Mouse (Mus musculus): ENCODE measurements around the gene Pou2f1. TPM values are rescaled to one million over a fixed set of nuclear protein-coding genes. Genes with fewer than 3 reads are reported as not detected.

Gene Pou2f1
- total and polyA plus RNA-seq, 3 experiments = 16.0 to 57.1 (median 17.3) TPM

DNA sequence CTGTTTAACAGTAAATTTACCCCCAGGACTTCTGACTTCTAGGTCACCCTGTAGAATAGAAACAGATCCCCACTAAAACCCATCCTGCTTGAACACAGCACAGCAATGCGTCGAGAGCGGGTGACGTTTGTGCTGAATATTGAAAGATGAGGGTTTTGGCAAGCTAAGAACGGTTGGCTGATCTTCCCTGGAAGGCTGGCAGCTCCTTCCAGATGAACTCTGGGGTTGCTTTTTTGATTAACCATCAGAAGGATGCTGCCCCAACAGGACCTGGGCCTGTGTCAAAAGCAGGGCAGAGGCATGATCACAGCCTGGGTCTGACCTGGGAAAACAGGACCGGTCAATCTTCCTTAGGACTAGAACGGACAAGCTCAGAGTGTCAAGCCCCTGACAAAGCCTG, 160.3 kb downstream of the Pou2f1 start:
- TF ChIP-seq GATA2 (IDR thresholded peaks at IDR 0.05; ENCODE audit: borderline replicate concordance, low read depth, low read length) (no peak), POLR2AphosphoS5 (IDR thresholded peaks at IDR 0.05; ENCODE audit: insufficient replicate concordance, low read depth, low read length) (no peak), GATA1 (IDR thresholded peaks at IDR 0.05; ENCODE audit: borderline replicate concordance, low read length) (no peak)
- peaks cover 66% of the 10 kb centered on the region for H3K4me1 ChIP-seq (ENCODE audit: insufficient read depth, low read depth, low read length)
- ATAC-seq (ENCODE audit: extremely low read depth, insufficient number of reproducible peaks, low FRiP score, poor library complexity, severe bottlenecking) (no peak), DNase-seq (ENCODE audit: low spot score) (no peak)
- peaks cover 6% of the 10 kb centered on the region; the same call in 1 of the 2 replicates for H3K27me3 ChIP-seq (ENCODE audit: insufficient read depth, low read length)
- H3K4me3 ChIP-seq (ENCODE audit: low read depth, low read length) = no peak overlapping the region
- no peaks in the 10 kb centered on the region for H3K9me3 ChIP-seq (replicated peaks)
- H3K36me3 ChIP-seq (replicated peaks) = peaks cover 26% of the 10 kb centered on the region

DNA sequence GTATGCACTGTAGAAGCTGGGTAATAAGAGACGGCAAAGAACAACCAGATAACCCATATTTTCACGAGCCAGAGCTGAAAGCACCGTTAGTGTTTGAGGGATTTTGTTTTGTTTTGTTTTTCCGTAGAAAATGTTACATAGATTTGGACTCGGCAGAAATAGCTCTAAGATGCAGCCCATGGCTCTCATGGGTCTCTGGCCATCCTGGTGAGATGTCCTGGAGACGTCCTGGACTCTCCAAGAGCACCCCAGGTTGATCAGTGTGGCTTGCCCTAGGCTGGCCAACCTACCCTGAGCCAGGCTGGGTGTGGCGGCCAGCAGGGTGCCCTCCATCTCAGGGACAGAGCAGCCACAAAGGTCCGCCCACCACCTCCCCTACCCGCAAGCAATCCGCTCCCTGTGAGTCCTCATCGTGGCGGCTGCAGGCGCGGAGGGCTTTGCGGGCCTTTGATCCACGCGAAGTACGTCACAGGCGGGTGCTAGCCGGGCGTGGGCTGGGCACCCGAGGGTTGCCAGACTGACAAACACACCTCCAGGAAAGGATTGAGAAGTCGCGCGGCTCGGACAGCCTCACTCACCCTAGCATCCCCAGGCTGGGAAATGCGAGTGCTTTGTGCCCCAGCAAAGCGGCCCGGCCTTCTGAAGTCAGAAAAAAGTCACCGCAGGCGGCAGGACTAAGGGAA, 161.8 kb downstream of the Pou2f1 start:
- TF ChIP-seq GATA2 (IDR thresholded peaks at IDR 0.05; ENCODE audit: borderline replicate concordance, low read depth, low read length) (no peak), GATA1 (IDR thresholded peaks at IDR 0.05; ENCODE audit: borderline replicate concordance, low read length) (no peak), POLR2AphosphoS5 (IDR thresholded peaks at IDR 0.05; ENCODE audit: insufficient replicate concordance, low read depth, low read length) (no peak), CTCF (IDR thresholded peaks at IDR 0.05; ENCODE audit: low read depth, low read length) (no peak), TAL1 (conservative IDR thresholded peaks at IDR 0.05; ENCODE audit: low read depth, low read length) (no peak)
- Histone ChIP-seq H3K27me3 (ENCODE audit: insufficient read depth, low read length) (peaks cover 6% of the 10 kb centered on the region; the same call in 1 of the 2 replicates), H3K9me3 (replicated peaks) (no peaks in the 10 kb centered on the region), H3K36me3 (replicated peaks) (peaks cover 16% of the 10 kb centered on the region), H3K4me3 (ENCODE audit: low read depth, low read length) (peak overlapping the region; percentile 59; the same call in 1 of the 2 replicates), H3K4me1 (ENCODE audit: insufficient read depth, low read depth, low read length) (peaks cover 58% of the 10 kb centered on the region)
- DNase-seq (ENCODE audit: low spot score) (no peak), ATAC-seq (ENCODE audit: extremely low read depth, insufficient number of reproducible peaks, low FRiP score, poor library complexity, severe bottlenecking) (no peak)

DNA sequence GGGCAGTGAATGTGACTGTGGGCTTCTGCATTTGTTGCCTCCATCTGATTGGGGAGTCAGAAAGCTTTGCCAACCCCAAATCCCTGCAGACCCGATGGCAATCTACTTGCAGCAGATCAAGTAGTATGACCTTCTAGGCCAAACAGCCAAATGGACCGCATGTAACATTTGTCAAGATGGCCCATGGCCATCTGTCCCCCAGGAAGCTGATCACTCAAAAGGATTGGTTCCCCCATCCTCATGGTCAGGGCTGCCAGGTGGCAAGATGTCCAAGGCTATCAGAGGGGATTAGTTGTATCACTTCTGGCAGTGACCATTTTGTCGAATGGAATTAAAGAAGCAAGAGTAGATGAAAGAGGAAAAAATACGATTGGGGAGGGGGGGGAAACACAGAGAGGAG, 163.3 kb downstream of the Pou2f1 start:
- no peak for DNase-seq (ENCODE audit: low spot score)
- peaks cover 14% of the 10 kb centered on the region for H3K36me3 ChIP-seq (replicated peaks)
- TF ChIP-seq CTCF (IDR thresholded peaks at IDR 0.05; ENCODE audit: low read depth, low read length) (no peak), GATA2 (IDR thresholded peaks at IDR 0.05; ENCODE audit: borderline replicate concordance, low read depth, low read length) (no peak), POLR2AphosphoS5 (IDR thresholded peaks at IDR 0.05; ENCODE audit: insufficient replicate concordance, low read depth, low read length) (no peak), GATA1 (IDR thresholded peaks at IDR 0.05; ENCODE audit: borderline replicate concordance, low read length) (no peak), TAL1 (conservative IDR thresholded peaks at IDR 0.05; ENCODE audit: low read depth, low read length) (no peak)
- peaks cover 6% of the 10 kb centered on the region; the same call in 1 of the 2 replicates for H3K27me3 ChIP-seq (ENCODE audit: insufficient read depth, low read length)
- H3K4me1 ChIP-seq (ENCODE audit: insufficient read depth, low read depth, low read length) = peaks cover 46% of the 10 kb centered on the region
- no peak for ATAC-seq (ENCODE audit: extremely low read depth, insufficient number of reproducible peaks, low FRiP score, poor library complexity, severe bottlenecking)
- H3K9me3 ChIP-seq (replicated peaks) = no peaks in the 10 kb centered on the region
- no peak overlapping the region for H3K4me3 ChIP-seq (ENCODE audit: low read depth, low read length)

DNA sequence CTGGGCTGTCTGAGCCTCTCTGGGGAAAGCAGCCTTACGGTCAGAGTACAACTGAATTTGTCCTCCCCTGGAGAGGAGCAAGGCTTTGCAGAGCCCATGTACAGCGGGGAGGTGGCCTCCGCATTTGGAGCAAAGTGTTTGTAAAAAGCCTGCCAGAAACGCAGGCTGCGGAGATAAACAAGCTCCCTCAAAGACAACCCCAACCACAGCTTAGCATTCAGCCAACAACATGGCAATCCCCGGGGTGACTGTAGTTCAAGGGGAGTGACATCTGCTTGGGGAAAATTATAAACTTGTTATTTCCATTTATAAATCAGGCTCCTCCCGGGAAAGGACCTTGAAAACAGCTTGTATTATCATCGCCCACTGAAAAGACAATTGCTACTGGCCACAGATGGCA, 164.9 kb downstream of the Pou2f1 start:
- H3K4me3 ChIP-seq (ENCODE audit: low read depth, low read length) = no peak overlapping the region
- H3K36me3 ChIP-seq (replicated peaks) = peaks cover 8% of the 10 kb centered on the region
- no peaks in the 10 kb centered on the region for H3K9me3 ChIP-seq (replicated peaks)
- no peak for ATAC-seq (ENCODE audit: extremely low read depth, insufficient number of reproducible peaks, low FRiP score, poor library complexity, severe bottlenecking)
- TF ChIP-seq POLR2AphosphoS5 (IDR thresholded peaks at IDR 0.05; ENCODE audit: insufficient replicate concordance, low read depth, low read length) (no peak), GATA1 (IDR thresholded peaks at IDR 0.05; ENCODE audit: borderline replicate concordance, low read length) (no peak), GATA2 (IDR thresholded peaks at IDR 0.05; ENCODE audit: borderline replicate concordance, low read depth, low read length) (no peak), CTCF (IDR thresholded peaks at IDR 0.05; ENCODE audit: low read depth, low read length) (no peak), TAL1 (conservative IDR thresholded peaks at IDR 0.05; ENCODE audit: low read depth, low read length) (no peak)
- no peak for DNase-seq (ENCODE audit: low spot score)
- peaks cover 36% of the 10 kb centered on the region for H3K4me1 ChIP-seq (ENCODE audit: insufficient read depth, low read depth, low read length)
- H3K27me3 ChIP-seq (ENCODE audit: insufficient read depth, low read length) = peaks cover 6% of the 10 kb centered on the region; the same call in 1 of the 2 replicates

DNA sequence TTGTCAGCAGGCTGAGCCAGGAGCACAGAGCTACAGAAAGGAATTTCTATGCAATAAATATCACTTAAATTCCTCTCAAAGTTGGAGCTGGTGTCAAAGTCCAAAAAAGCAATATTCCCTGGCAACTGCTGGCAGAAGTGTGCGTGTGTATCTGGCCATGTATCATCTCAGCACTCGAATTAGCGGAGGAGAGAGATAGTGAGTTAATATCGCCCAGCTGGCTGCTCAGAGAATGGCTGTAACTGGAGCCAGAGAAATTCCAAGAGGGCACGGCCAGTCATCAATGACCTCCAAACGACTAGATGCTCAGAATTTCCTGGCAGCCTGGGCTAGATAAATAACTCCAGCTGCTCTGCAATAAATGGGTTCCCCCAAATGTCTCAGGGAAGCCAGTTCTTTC, 166.0 kb downstream of the Pou2f1 start:
- peaks cover 6% of the 10 kb centered on the region for H3K36me3 ChIP-seq (replicated peaks)
- H3K4me3 ChIP-seq (ENCODE audit: low read depth, low read length) = no peak overlapping the region
- peaks cover 6% of the 10 kb centered on the region; the same call in 1 of the 2 replicates for H3K27me3 ChIP-seq (ENCODE audit: insufficient read depth, low read length)
- H3K9me3 ChIP-seq (replicated peaks) = no peaks in the 10 kb centered on the region
- TF ChIP-seq POLR2AphosphoS5 (IDR thresholded peaks at IDR 0.05; ENCODE audit: insufficient replicate concordance, low read depth, low read length) (no peak), GATA2 (IDR thresholded peaks at IDR 0.05; ENCODE audit: borderline replicate concordance, low read depth, low read length) (no peak), CTCF (IDR thresholded peaks at IDR 0.05; ENCODE audit: low read depth, low read length) (no peak), TAL1 (conservative IDR thresholded peaks at IDR 0.05; ENCODE audit: low read depth, low read length) (no peak), GATA1 (IDR thresholded peaks at IDR 0.05; ENCODE audit: borderline replicate concordance, low read length) (no peak)
- DNase-seq (ENCODE audit: low spot score) (no peak), ATAC-seq (ENCODE audit: extremely low read depth, insufficient number of reproducible peaks, low FRiP score, poor library complexity, severe bottlenecking) (no peak)
- peaks cover 33% of the 10 kb centered on the region for H3K4me1 ChIP-seq (ENCODE audit: insufficient read depth, low read depth, low read length)

DNA sequence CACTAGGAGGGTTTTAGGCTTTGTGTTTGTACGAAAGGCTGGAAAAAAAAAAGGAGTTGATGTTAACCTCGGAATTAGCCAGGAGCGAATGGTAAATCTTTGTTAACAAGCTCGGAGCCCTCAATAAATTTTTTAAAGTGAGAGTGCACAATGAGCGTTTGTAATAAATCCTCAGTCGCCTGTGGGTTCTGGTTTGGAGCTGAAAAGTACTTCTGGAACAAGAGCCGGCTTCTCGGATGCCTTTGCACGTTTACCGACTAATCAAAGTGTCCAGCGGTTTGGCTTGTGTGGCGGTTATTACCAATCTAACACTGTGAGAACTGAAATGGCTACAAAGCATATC, 167.9 kb downstream of the Pou2f1 start:
- no peak for DNase-seq (ENCODE audit: low spot score)
- TF ChIP-seq CTCF (IDR thresholded peaks at IDR 0.05; ENCODE audit: low read depth, low read length) (no peak), GATA2 (IDR thresholded peaks at IDR 0.05; ENCODE audit: borderline replicate concordance, low read depth, low read length) (no peak), TAL1 (conservative IDR thresholded peaks at IDR 0.05; ENCODE audit: low read depth, low read length) (no peak), POLR2AphosphoS5 (IDR thresholded peaks at IDR 0.05; ENCODE audit: insufficient replicate concordance, low read depth, low read length) (no peak), GATA1 (IDR thresholded peaks at IDR 0.05; ENCODE audit: borderline replicate concordance, low read length) (no peak)
- H3K9me3 ChIP-seq (replicated peaks) = no peaks in the 10 kb centered on the region
- ATAC-seq (ENCODE audit: extremely low read depth, insufficient number of reproducible peaks, low FRiP score, poor library complexity, severe bottlenecking) = no peak
- peaks cover 1% of the 10 kb centered on the region; the same call in 1 of the 2 replicates for H3K27me3 ChIP-seq (ENCODE audit: insufficient read depth, low read length)
- no peak overlapping the region for H3K4me3 ChIP-seq (ENCODE audit: low read depth, low read length)
- peaks cover 22% of the 10 kb centered on the region for H3K4me1 ChIP-seq (ENCODE audit: insufficient read depth, low read depth, low read length)
- H3K36me3 ChIP-seq (replicated peaks) = no peaks in the 10 kb centered on the region
